Mouse (Mus musculus) lung, postnatal 10 days (tissue): ENCODE data around the gene Spsb1.

Experiments
- DNase-seq: peaks from one replicate; pipeline ENCODE4 v3.0.0; 2021

Spsb1 gene

GRCm38 (mm10) chr4:149910558-149910957 lies 44.3 kb downstream of the Spsb1 start:
- no peak for DNase-seq

GRCm38 (mm10) chr4:149909551-149909950 lies 45.3 kb downstream of the Spsb1 start:
- DNase-seq, result no peak

GRCm38 (mm10) chr4:149908923-149909322 lies 45.9 kb downstream of the Spsb1 start:
- no peak for DNase-seq

GRCm38 (mm10) chr4:149907656-149908055 lies 47.2 kb downstream of the Spsb1 start:
- DNase-seq, result no peak

- DNase-seq, result no peak
These were observed 47.9 kb downstream of the Spsb1 start for GRCm38 (mm10) chr4:149906921-149907320.

GRCm38 (mm10) chr4:149905302-149905974 lies 49.4 kb downstream of the Spsb1 start:
- no peak for DNase-seq

- no peak for DNase-seq
These were observed 51.8 kb downstream of the Spsb1 start for GRCm38 (mm10) chr4:149903026-149903425.

GRCm38 (mm10) chr4:149901349-149901782 lies 53.5 kb downstream of the Spsb1 start:
- no peak for DNase-seq

- no peak for DNase-seq
These were observed 57.1 kb downstream of the Spsb1 start for GRCm38 (mm10) chr4:149897661-149898260.

- DNase-seq, result no peak
These were observed 58.8 kb downstream of the Spsb1 start for GRCm38 (mm10) chr4:149896024-149896538.

GRCm38 (mm10) chr4:149895226-149895625 lies 59.6 kb downstream of the Spsb1 start:
- no peak for DNase-seq

GRCm38 (mm10) chr4:149894300-149894699 lies 60.5 kb downstream of the Spsb1 start:
- no peak for DNase-seq

- DNase-seq, result peak; percentile 78
These were observed 61.2 kb downstream of the Spsb1 start for GRCm38 (mm10) chr4:149893611-149894151.

GRCm38 (mm10) chr4:149891172-149891960 lies 63.5 kb downstream of the Spsb1 start:
- no peak for DNase-seq

GRCm38 (mm10) chr4:149890551-149890950 lies 64.3 kb downstream of the Spsb1 start:
- peak; percentile 80 for DNase-seq

GRCm38 (mm10) chr4:149889851-149890250 lies 65.0 kb downstream of the Spsb1 start:
- DNase-seq, result peak; percentile 96

GRCm38 (mm10) chr4:149888736-149889470 lies 65.9 kb downstream of the Spsb1 start:
- peak; percentile 57 for DNase-seq

- DNase-seq, result no peak
These were observed 66.7 kb downstream of the Spsb1 start for GRCm38 (mm10) chr4:149888156-149888555.

GRCm38 (mm10) chr4:149886298-149887271 lies 68.3 kb downstream of the Spsb1 start:
- no peak for DNase-seq

- no peak for DNase-seq
These were observed 70.9 kb downstream of the Spsb1 start for GRCm38 (mm10) chr4:149883990-149884389.
